Mouse (Mus musculus) heart, embryonic 13.5 days (tissue): ENCODE data around the gene Vegfd. TPM values are rescaled to one million over a fixed set of nuclear protein-coding genes. Genes with fewer than 3 reads are reported as not detected.

ENCODE experiments used
- ATAC-seq: fragments of 200-750 bp; cut with Nextera tagmentation; 2 replicates; pipeline ENCODE4 v1.8.0; 2017; ENCODE audit warnings: moderate TSS enrichment; ENCODE audit not compliant: insufficient number of reproducible peaks, low FRiP score, low TSS enrichment; ENCODE audit errors: extremely low read depth
- H3K27ac ChIP-seq: fragments of 300-500 bp; sonication (generic); replicated peaks from 2 replicates; pipeline ENCODE4 v1.5.1; 2015; ENCODE audit warnings: moderate library complexity, mild to moderate bottlenecking, inconsistent platforms
- H3K27me3 ChIP-seq: fragments of 300-500 bp; sonication (generic); replicated peaks from 2 replicates; pipeline ENCODE4 v1.6.1; 2015; ENCODE audit warnings: mild to moderate bottlenecking, inconsistent platforms
- H3K36me3 ChIP-seq: fragments of 300-500 bp; sonication (generic); 2 replicates; pipeline ENCODE4 v1.6.1; 2015; ENCODE audit warnings: mild to moderate bottlenecking, inconsistent platforms
- H3K4me1 ChIP-seq: fragments of 300-500 bp; sonication (generic); 2 replicates; pipeline ENCODE4 v1.6.1; 2015; ENCODE audit warnings: inconsistent platforms
- H3K4me2 ChIP-seq: fragments of 300-500 bp; sonication (generic); 2 replicates; pipeline ENCODE4 v1.6.1; 2015; ENCODE audit warnings: inconsistent platforms, mild to moderate bottlenecking, moderate library complexity
- H3K4me3 ChIP-seq: fragments of 300-500 bp; sonication (generic); 2 replicates; pipeline ENCODE4 v1.5.1; 2015; ENCODE audit warnings: moderate library complexity, mild to moderate bottlenecking, inconsistent platforms
- H3K9ac ChIP-seq: fragments of 300-500 bp; sonication (generic); 2 replicates; pipeline ENCODE4 v1.6.1; 2015; ENCODE audit warnings: inconsistent platforms, mild to moderate bottlenecking, moderate library complexity
- H3K9me3 ChIP-seq: fragments of 300-500 bp; sonication (generic); 2 replicates; pipeline ENCODE4 v1.6.1; 2016; ENCODE audit warnings: inconsistent platforms
- WGBS: fragments of 180-500 bp; shearing (Covaris S2); methylation state at CpG from one replicate; pipeline ENCODE4 v1.1.7; 2015; ENCODE audit warnings: mixed read lengths; 5-methylcytosine and 5-hydroxymethylcytosine counted together
- polyA plus RNA-seq: library from polyadenylated mRNA; unstranded; fragments of >200 nt; fragmentation: Nextera tagmentation; extraction: Ambion mirVana; gene quantifications from 2 replicates; pipeline ENCODE4 v1.2.1, GENCODE M21; 2015

Gene Vegfd
- polyA plus RNA-seq, 1 experiment from 2014 or later = 4.7 TPM

DNA sequence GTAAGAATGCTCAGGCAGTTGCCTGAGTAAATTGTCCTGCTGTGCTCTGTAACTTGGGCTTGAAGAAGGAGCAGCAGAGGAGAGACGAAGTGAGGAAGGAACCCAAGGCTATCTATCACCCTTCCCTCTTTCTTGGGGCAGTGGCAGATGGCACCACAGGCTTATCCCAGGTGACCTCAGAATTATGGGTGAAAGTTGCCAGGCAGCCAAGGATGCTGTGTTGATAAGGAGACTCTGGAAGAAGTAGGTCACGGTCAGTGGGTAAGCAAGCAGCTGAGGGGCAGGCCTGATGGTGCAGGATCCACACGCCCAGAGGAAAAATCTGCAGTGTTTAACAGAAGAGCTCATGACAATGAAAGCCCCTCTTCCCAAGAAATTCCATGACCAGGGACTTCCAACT, 68.1 kb downstream of the Vegfd start:
- H3K9me3 ChIP-seq = 0 out of 2 replicates have a peak, but pooled peaks cover 1% of the 10 kb centered on the region
- H3K36me3 ChIP-seq = no peaks in the 10 kb centered on the region
- 64% methylated on average over 3 of the region's 3 CpGs for WGBS
- no peak overlapping the region for H3K9ac ChIP-seq
- no peak overlapping the region for H3K4me3 ChIP-seq
- peaks cover 8% of the 10 kb centered on the region; the same call in 1 of the 2 replicates for H3K4me1 ChIP-seq
- H3K27me3 ChIP-seq = no peaks in the 10 kb centered on the region
- ATAC-seq = no peak
- no peak overlapping the region for H3K4me2 ChIP-seq
- H3K27ac ChIP-seq = peak overlapping the region; percentile 84

DNA sequence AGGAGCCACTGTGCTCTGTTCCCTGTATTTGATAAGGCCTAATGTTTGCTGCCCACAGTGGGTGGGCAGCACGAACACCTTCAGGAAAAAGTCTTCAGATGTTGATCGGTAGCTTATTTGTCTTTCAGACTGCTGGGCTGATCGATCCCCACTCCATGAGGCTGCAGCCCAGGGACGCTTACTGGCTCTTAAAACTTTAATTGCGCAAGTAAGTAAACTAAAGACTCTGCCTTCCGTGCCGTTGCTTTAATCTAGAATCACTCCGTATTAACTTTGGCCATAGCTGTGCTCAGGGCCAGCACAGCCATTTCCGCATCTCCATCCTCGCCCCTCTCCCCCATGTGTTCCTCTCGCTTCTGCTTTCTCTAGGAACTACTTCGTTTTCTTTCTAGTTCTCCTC, 72.4 kb downstream of the Vegfd start:
- H3K9ac ChIP-seq = no peak overlapping the region
- no peak overlapping the region for H3K4me3 ChIP-seq
- H3K27ac ChIP-seq = no peak overlapping the region
- 76% methylated on average over 12 of the region's 12 CpGs for WGBS
- H3K27me3 ChIP-seq = no peaks in the 10 kb centered on the region
- peaks cover 8% of the 10 kb centered on the region; the same call in 1 of the 2 replicates for H3K4me1 ChIP-seq
- H3K36me3 ChIP-seq = no peaks in the 10 kb centered on the region
- 0 out of 2 replicates have a peak, but pooled peaks cover 3% of the 10 kb centered on the region for H3K9me3 ChIP-seq
- ATAC-seq = no peak
- no peak overlapping the region for H3K4me2 ChIP-seq

DNA sequence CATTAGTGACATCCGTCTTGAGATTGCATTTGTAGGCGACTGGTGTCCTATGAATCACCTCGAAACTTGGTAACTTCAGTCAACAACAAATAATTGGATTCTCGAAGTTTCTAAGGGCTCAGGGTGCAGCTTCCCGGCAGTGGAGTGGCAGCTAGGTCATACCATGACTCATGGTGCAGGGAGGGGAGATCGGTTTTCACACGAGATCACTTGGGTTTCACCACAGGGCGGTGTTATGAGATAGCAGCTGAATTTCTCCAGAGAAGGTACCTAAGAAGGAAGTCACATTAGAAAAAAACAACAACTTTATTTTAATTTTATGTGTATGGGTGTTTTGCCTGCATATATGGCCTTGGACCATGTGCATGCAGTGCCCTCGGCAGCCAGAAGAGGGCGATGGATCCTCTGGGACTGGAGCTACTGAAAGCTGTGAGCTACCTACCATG, 73.0 kb downstream of the Vegfd start:
- WGBS = 71% methylated on average over 10 of the region's 10 CpGs
- Histone ChIP-seq H3K36me3 (no peaks in the 10 kb centered on the region), H3K4me3 (no peak overlapping the region), H3K9me3 (0 out of 2 replicates have a peak, but pooled peaks cover 3% of the 10 kb centered on the region), H3K4me1 (peaks cover 7% of the 10 kb centered on the region; the same call in 1 of the 2 replicates), H3K27ac (no peak overlapping the region), H3K9ac (no peak overlapping the region), H3K27me3 (no peaks in the 10 kb centered on the region), H3K4me2 (no peak overlapping the region)
- no peak for ATAC-seq

DNA sequence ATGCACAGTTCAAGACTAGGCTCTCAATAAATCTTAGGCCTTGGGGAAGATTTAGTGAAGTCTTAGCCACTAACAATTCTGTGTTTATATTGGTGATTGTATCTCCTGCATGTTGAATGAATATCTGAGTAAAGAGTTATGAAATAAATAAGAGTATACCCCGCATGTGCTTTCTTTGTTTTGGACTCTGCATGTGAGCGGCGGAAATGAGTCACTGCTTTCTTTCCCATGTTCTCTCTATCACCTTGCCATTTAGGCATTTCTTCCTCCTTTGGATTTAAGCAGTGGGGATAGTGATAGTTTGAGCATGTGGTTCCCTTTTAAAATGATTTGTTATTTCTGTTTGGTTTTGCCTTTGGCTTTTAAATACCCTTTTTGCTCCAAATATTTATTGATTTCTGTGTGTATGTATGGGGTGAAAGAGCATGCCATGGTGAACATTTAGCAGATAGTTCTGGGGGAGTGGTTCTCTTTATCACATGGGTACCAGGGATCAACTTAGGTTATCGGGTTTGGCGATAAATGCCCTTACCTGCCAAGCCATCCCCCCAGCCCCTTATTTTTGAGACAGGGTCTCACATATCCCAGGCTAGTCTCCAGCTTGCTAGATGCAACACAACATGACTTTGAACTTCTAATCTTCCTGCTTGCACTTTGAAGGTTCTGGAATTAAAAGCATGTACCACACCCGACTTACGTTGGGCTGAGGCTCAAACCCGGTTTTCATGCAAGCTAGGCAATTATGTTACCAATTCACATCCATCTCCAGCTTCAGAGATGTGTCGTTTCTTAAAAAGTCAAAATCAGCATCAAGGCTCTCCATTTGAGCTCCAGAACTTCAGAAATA, 73.9 kb downstream of the Vegfd start:
- H3K36me3 ChIP-seq = no peaks in the 10 kb centered on the region
- 78% methylated on average over 9 of the region's 9 CpGs for WGBS
- ATAC-seq = no peak
- H3K4me2 ChIP-seq = no peak overlapping the region
- H3K9me3 ChIP-seq = 0 out of 2 replicates have a peak, but pooled peaks cover 3% of the 10 kb centered on the region
- no peak overlapping the region for H3K4me3 ChIP-seq
- no peaks in the 10 kb centered on the region for H3K27me3 ChIP-seq
- H3K9ac ChIP-seq = no peak overlapping the region
- H3K27ac ChIP-seq = no peak overlapping the region
- H3K4me1 ChIP-seq = 0 out of 2 replicates have a peak, but pooled peaks cover 3% of the 10 kb centered on the region

DNA sequence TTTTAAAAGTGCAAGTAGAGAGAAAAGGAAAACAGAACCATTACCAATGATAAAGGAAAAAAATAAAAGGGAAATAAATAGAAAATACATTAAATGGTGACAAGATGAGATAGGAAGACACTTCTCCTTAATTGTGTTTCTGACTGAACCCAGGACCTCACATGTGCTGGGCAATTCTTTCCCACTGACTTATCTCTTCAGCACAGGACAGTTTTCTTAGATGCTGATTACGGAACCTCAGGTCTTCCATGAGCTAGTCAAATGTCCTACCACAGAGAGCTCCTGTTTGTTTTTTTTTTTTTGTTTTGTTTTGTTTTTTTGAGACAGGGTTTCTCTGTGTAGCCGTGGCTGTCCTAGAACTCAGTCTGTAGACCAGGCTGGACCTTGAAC, 74.5 kb downstream of the Vegfd start:
- Histone ChIP-seq H3K36me3 (no peaks in the 10 kb centered on the region), H3K4me2 (no peak overlapping the region), H3K9ac (no peak overlapping the region), H3K4me3 (no peak overlapping the region), H3K9me3 (0 out of 2 replicates have a peak, but pooled peaks cover 3% of the 10 kb centered on the region), H3K27ac (no peak overlapping the region), H3K27me3 (no peaks in the 10 kb centered on the region), H3K4me1 (0 out of 2 replicates have a peak, but pooled peaks cover 3% of the 10 kb centered on the region)
- WGBS = 63% methylated on average over 2 of the region's 2 CpGs
- ATAC-seq = no peak

DNA sequence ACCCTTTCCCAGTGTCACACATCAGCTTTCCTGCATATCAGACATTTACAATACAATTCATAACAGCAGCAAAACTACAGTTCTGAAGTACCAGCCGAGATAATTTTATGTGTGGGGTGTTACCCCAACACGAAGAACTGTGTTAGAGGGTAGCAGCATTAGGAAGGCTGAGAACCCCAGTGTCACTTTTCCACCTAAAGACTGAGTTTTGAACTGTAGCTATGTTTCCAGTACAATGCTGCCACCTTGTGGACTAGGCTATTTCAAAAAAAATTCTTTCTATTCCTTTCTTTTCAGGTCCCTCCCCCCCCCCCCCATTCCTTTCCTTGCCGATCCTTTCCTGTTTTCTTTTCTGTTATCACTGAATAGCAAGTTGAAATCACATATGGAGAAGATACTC, 76.0 kb downstream of the Vegfd start:
- H3K9ac ChIP-seq = no peak overlapping the region
- 22% methylated on average over 3 of the region's 3 CpGs for WGBS
- no peaks in the 10 kb centered on the region for H3K27me3 ChIP-seq
- H3K36me3 ChIP-seq = no peaks in the 10 kb centered on the region
- H3K4me2 ChIP-seq = no peak overlapping the region
- H3K9me3 ChIP-seq = 0 out of 2 replicates have a peak, but pooled peaks cover 3% of the 10 kb centered on the region
- 0 out of 2 replicates have a peak, but pooled peaks cover 3% of the 10 kb centered on the region for H3K4me1 ChIP-seq
- no peak overlapping the region for H3K27ac ChIP-seq
- no peak for ATAC-seq
- no peak overlapping the region for H3K4me3 ChIP-seq

Other genes with a start within 250 kb of the Vegfd start
- gene Ace2, start 234.0 kb upstream of the Vegfd start, polyA plus RNA-seq = 0.28 and 0.88 TPM in 2 replicates
- 5.8 and 5.9 TPM in 2 replicates for gene Bmx, start 115.2 kb upstream of the Vegfd start, polyA plus RNA-seq
- 8.1 and 10.0 TPM in 2 replicates for gene Pir, start 104.0 kb upstream of the Vegfd start, polyA plus RNA-seq
- 6.5 and 9.3 TPM in 2 replicates for gene Piga, start 46.4 kb downstream of the Vegfd start, polyA plus RNA-seq
- 19.7 TPM in 2 replicates for gene Asb11, start 63.6 kb downstream of the Vegfd start, polyA plus RNA-seq
- not detected in 2 replicates for gene Asb9, start 132.9 kb downstream of the Vegfd start, polyA plus RNA-seq